Mouse (Mus musculus): ENCODE results near the gene Fbln1. TPM values are rescaled to one million over a fixed set of nuclear protein-coding genes. Genes with fewer than 3 reads are reported as not detected.

Fbln1 gene
- polyA plus RNA-seq, 1 experiment, result 13.4 TPM

- Histone ChIP-seq H3K27me3 (ENCODE audit: control insufficient read depth, insufficient read depth, insufficient read length) (no peaks in the 10 kb centered on the region), H3K79me2 (ENCODE audit: control insufficient read depth, insufficient read depth) (no peaks in the 10 kb centered on the region), H3K4me3 (no peak overlapping the region), H3ac (ENCODE audit: control insufficient read depth, insufficient read length) (no peak overlapping the region), H3K36me3 (ENCODE audit: control insufficient read depth, insufficient read depth) (no peaks in the 10 kb centered on the region), H3K4me2 (ENCODE audit: low read depth) (no peak overlapping the region)
- TF ChIP-seq USF1 (IDR thresholded peaks at IDR 0.05; ENCODE audit: low read depth) (no peak), CEBPB (IDR thresholded peaks at IDR 0.05; ENCODE audit: insufficient read depth, poor library complexity, severe bottlenecking) (no peak), SRF (IDR thresholded peaks at IDR 0.05; ENCODE audit: control insufficient read depth, insufficient read length, low read depth) (no peak), TCF12 (IDR thresholded peaks at IDR 0.05; ENCODE audit: insufficient read depth, poor library complexity, severe bottlenecking) (no peak)
Measured at GRCm38 (mm10) chr15:85228568-85228967, 22.8 kb downstream of the Fbln1 start.

DNA sequence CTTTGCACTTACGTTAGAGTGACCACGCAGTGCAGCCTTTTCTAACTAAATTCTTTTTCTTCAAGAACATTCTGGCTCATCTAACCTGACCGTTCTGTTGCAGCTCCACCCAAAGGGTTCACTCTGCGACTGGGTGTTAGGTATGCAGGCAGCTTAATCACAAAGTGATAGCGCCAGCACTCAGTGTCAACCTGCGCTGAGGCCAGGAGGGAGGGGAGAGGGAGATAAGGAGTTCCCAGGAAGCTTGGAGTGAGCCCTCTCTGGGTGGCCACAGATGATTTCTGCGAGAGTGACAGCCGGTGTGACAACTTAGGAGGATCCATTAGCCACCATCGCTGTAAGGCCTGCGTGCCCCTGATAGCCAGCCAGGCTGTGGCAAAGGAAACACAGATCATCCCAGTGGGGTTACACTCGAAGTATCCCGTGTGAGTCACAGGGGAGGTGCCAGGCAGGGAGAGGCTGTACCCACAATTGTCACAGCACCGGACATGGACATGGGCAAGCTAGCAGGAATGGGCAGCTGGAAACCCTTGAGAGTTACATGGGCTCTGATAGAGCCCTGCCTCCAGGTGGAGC, 24.3 kb downstream of the Fbln1 start:
- no peak for TF ChIP-seq CEBPB (IDR thresholded peaks at IDR 0.05; ENCODE audit: insufficient read depth, poor library complexity, severe bottlenecking)
- no peak for TF ChIP-seq MYOG (IDR thresholded peaks at IDR 0.05; ENCODE audit: control insufficient read depth in 1 of 3, insufficient read depth in 1 of 3, insufficient read length in 2 of 3, low read depth in 2 of 3)
- TF ChIP-seq USF1 (IDR thresholded peaks at IDR 0.05; ENCODE audit: low read depth), result no peak
- TF ChIP-seq TCF12 (IDR thresholded peaks at IDR 0.05; ENCODE audit: insufficient read depth, poor library complexity, severe bottlenecking), result no peak
- TF ChIP-seq TCF3 (IDR thresholded peaks at IDR 0.05; ENCODE audit: insufficient read length, low read depth), result no peak
- TF ChIP-seq REST (IDR thresholded peaks at IDR 0.05; ENCODE audit: insufficient read depth, insufficient read length), result no peak
- TF ChIP-seq POLR2A (IDR thresholded peaks at IDR 0.05; ENCODE audit: insufficient read length, low read depth), result no peak
- no peak for TF ChIP-seq E2F4 (IDR thresholded peaks at IDR 0.05; ENCODE audit: insufficient read depth)
- no peak for TF ChIP-seq SRF (IDR thresholded peaks at IDR 0.05; ENCODE audit: control insufficient read depth, insufficient read length, low read depth)
- TF ChIP-seq MAX (IDR thresholded peaks at IDR 0.05; ENCODE audit: low read depth), result no peak
- Histone ChIP-seq H3K4me2 (ENCODE audit: low read depth) (no peak overlapping the region), H3K4me3 (no peak overlapping the region)

GRCm38 (mm10) chr15:85230613-85231012, 24.9 kb downstream of the Fbln1 start:
- TF ChIP-seq E2F4 (IDR thresholded peaks at IDR 0.05; ENCODE audit: insufficient read depth) (no peak), TCF12 (IDR thresholded peaks at IDR 0.05; ENCODE audit: insufficient read depth, poor library complexity, severe bottlenecking) (no peak), CEBPB (IDR thresholded peaks at IDR 0.05; ENCODE audit: insufficient read depth, poor library complexity, severe bottlenecking) (no peak), TCF3 (IDR thresholded peaks at IDR 0.05; ENCODE audit: insufficient read length, low read depth) (no peak), MYOG (IDR thresholded peaks at IDR 0.05; ENCODE audit: control insufficient read depth in 1 of 3, insufficient read depth in 1 of 3, insufficient read length in 2 of 3, low read depth in 2 of 3) (no peak), POLR2A (IDR thresholded peaks at IDR 0.05; ENCODE audit: insufficient read length, low read depth) (no peak)
- Histone ChIP-seq H3K79me2 (ENCODE audit: control insufficient read depth, insufficient read depth) (no peaks in the 10 kb centered on the region), H3K36me3 (ENCODE audit: control insufficient read depth, insufficient read depth) (no peaks in the 10 kb centered on the region), H3K4me3 (no peak overlapping the region), H3ac (ENCODE audit: control insufficient read depth, insufficient read length) (no peak overlapping the region), H3K27me3 (ENCODE audit: control insufficient read depth, insufficient read depth, insufficient read length) (no peaks in the 10 kb centered on the region), H3K4me2 (ENCODE audit: low read depth) (no peak overlapping the region)

More for the DNA sequence above, 24.3 kb downstream of the Fbln1 start:
- Histone ChIP-seq H3K79me2 (ENCODE audit: control insufficient read depth, insufficient read depth) (no peaks in the 10 kb centered on the region), H3ac (ENCODE audit: control insufficient read depth, insufficient read length) (no peak overlapping the region), H3K27me3 (ENCODE audit: control insufficient read depth, insufficient read depth, insufficient read length) (no peaks in the 10 kb centered on the region), H3K36me3 (ENCODE audit: control insufficient read depth, insufficient read depth) (no peaks in the 10 kb centered on the region)

GRCm38 (mm10) chr15:85231443-85232255, 25.9 kb downstream of the Fbln1 start:
- Histone ChIP-seq H3K4me3 (no peak overlapping the region), H3K27me3 (ENCODE audit: control insufficient read depth, insufficient read depth, insufficient read length) (no peaks in the 10 kb centered on the region), H3K36me3 (ENCODE audit: control insufficient read depth, insufficient read depth) (no peaks in the 10 kb centered on the region), H3K4me2 (ENCODE audit: low read depth) (no peak overlapping the region), H3K79me2 (ENCODE audit: control insufficient read depth, insufficient read depth) (no peaks in the 10 kb centered on the region), H3ac (ENCODE audit: control insufficient read depth, insufficient read length) (no peak overlapping the region)
- TF ChIP-seq TCF12 (IDR thresholded peaks at IDR 0.05; ENCODE audit: insufficient read depth, poor library complexity, severe bottlenecking) (no peak), MAX (IDR thresholded peaks at IDR 0.05; ENCODE audit: low read depth) (no peak), POLR2AphosphoS2 (IDR thresholded peaks at IDR 0.05; ENCODE audit: insufficient read length, low read depth) (no peak), E2F4 (IDR thresholded peaks at IDR 0.05; ENCODE audit: insufficient read depth) (no peak), TCF3 (IDR thresholded peaks at IDR 0.05; ENCODE audit: insufficient read length, low read depth) (no peak), CEBPB (IDR thresholded peaks at IDR 0.05; ENCODE audit: insufficient read depth, poor library complexity, severe bottlenecking) (0 out of 2 replicates have a peak, but pooled peaks have one; percentile 43)

DNA sequence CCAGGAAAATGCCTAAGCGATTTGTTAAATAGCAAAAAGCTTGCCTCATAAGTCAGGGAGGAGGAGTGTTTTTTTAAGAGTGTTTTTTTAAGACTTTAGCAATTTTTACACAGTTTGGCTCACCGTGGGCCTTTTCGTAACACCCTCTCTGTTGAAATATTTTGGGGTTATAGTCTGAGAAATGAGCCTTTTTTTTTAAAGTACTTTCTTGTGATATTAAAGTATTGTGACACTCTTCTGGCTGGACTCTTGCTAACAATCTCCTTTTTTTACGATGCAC, 26.4 kb downstream of the Fbln1 start:
- no peak overlapping the region for H3ac ChIP-seq (ENCODE audit: control insufficient read depth, insufficient read length)
- no peaks in the 10 kb centered on the region for H3K79me2 ChIP-seq (ENCODE audit: control insufficient read depth, insufficient read depth)
- H3K4me2 ChIP-seq (ENCODE audit: low read depth), result no peak overlapping the region
- TF ChIP-seq CEBPB (IDR thresholded peaks at IDR 0.05; ENCODE audit: insufficient read depth, poor library complexity, severe bottlenecking) (no peak), MYOG (IDR thresholded peaks at IDR 0.05; ENCODE audit: control insufficient read depth in 1 of 3, insufficient read depth in 1 of 3, insufficient read length in 2 of 3, low read depth in 2 of 3) (no peak), POLR2AphosphoS2 (IDR thresholded peaks at IDR 0.05; ENCODE audit: insufficient read length, low read depth) (no peak), E2F4 (IDR thresholded peaks at IDR 0.05; ENCODE audit: insufficient read depth) (no peak), POLR2A (IDR thresholded peaks at IDR 0.05; ENCODE audit: insufficient read length, low read depth) (no peak), MYOD1 (IDR thresholded peaks at IDR 0.05; ENCODE audit: control insufficient read depth in 1 of 3, insufficient read length in 2 of 3, low read depth in 2 of 3) (no peak), TCF12 (IDR thresholded peaks at IDR 0.05; ENCODE audit: insufficient read depth, poor library complexity, severe bottlenecking) (no peak), USF1 (IDR thresholded peaks at IDR 0.05; ENCODE audit: low read depth) (no peak), SRF (IDR thresholded peaks at IDR 0.05; ENCODE audit: control insufficient read depth, insufficient read length, low read depth) (no peak), TCF3 (IDR thresholded peaks at IDR 0.05; ENCODE audit: insufficient read length, low read depth) (no peak)
- no peaks in the 10 kb centered on the region for H3K36me3 ChIP-seq (ENCODE audit: control insufficient read depth, insufficient read depth)
- H3K27me3 ChIP-seq (ENCODE audit: control insufficient read depth, insufficient read depth, insufficient read length), result no peaks in the 10 kb centered on the region
- H3K4me3 ChIP-seq, result no peak overlapping the region

Data from myocyte (in vitro differentiated cells).